Mouse (Mus musculus) heart, embryonic 14.5 days (tissue): ENCODE measurements around the gene Fcgr4. TPM values are rescaled to one million over a fixed set of nuclear protein-coding genes. Genes with fewer than 3 reads are reported as not detected.
"Not testable (repeated sequence)": the region's sequence is repeated elsewhere in the genome, so short reads cannot be mapped to it uniquely, and the experiment has no call there.

Experiments used
- ATAC-seq: fragments of 200-750 bp; cut with Nextera tagmentation; 2 replicates; pipeline ENCODE4 v1.8.0; 2017; ENCODE audit warnings: low read depth, moderate TSS enrichment; ENCODE audit not compliant: insufficient number of reproducible peaks, insufficient read depth, low FRiP score
- H3K27ac ChIP-seq, 2 experiments: fragments of 200-500 bp in 1 of 2; fragments of 300-500 bp in 1 of 2; sonication (generic) in 1 of 2; replicated peaks in 1 of 2; 2 replicates each; pipeline ENCODE4 v1.5.1; 2012 to 2014; ENCODE audit warnings: low read depth in 2 of 2, low read length in 2 of 2, control low read depth in 1 of 2, mild to moderate bottlenecking in 1 of 2, mixed read lengths in 1 of 2; ENCODE audit not compliant: control insufficient read depth in 1 of 2, insufficient read depth in 1 of 2
- H3K27me3 ChIP-seq: fragments of 300-500 bp; sonication (generic); 2 replicates; pipeline ENCODE4 v1.6.1; 2014; ENCODE audit warnings: mild to moderate bottlenecking, low read length, control low read depth; ENCODE audit not compliant: control insufficient read depth, insufficient read depth
- H3K36me3 ChIP-seq: fragments of 300-500 bp; sonication (generic); 2 replicates; pipeline ENCODE4 v1.6.1; 2014; ENCODE audit warnings: mild to moderate bottlenecking, control low read depth, low read length, mixed read lengths; ENCODE audit not compliant: control insufficient read depth, insufficient read depth
- H3K4me1 ChIP-seq, 2 experiments: fragments of 200-500 bp in 1 of 2; fragments of 300-500 bp in 1 of 2; sonication (generic) in 1 of 2; 2 replicates each; pipeline ENCODE4 v1.6.1; 2012 to 2014; ENCODE audit warnings: low read length in 2 of 2, control low read depth in 1 of 2, mixed read lengths in 1 of 2; ENCODE audit not compliant: control insufficient read depth in 2 of 2, insufficient read depth in 2 of 2
- H3K4me2 ChIP-seq: fragments of 300-500 bp; sonication (generic); 2 replicates; pipeline ENCODE4 v1.6.1; 2014; ENCODE audit warnings: mild to moderate bottlenecking, low read length
- H3K4me3 ChIP-seq, 2 experiments: fragments of 200-500 bp in 1 of 2; fragments of 300-500 bp in 1 of 2; sonication (generic) in 1 of 2; 2 replicates each; pipeline ENCODE4 v1.5.1; 2012 to 2014; ENCODE audit warnings: low read length in 2 of 2, mild to moderate bottlenecking in 2 of 2, control low read depth in 1 of 2, low read depth in 1 of 2, moderate library complexity in 1 of 2; ENCODE audit not compliant: control insufficient read depth in 1 of 2, insufficient read depth in 1 of 2
- H3K9ac ChIP-seq: fragments of 300-500 bp; sonication (generic); 2 replicates; pipeline ENCODE4 v1.6.1; 2014; ENCODE audit warnings: mild to moderate bottlenecking, low read length
- H3K9me3 ChIP-seq: fragments of 300-500 bp; sonication (generic); 2 replicates; pipeline ENCODE4 v1.6.1; 2016; ENCODE audit warnings: low read length, control low read depth; ENCODE audit not compliant: control insufficient read depth
- WGBS: fragments of 180-500 bp; shearing (Covaris S2); extraction: QIAGEN DNeasy Blood & Tissue Kit; methylation state at CpG from one replicate; pipeline ENCODE4 v1.1.7; 2014; 5-methylcytosine and 5-hydroxymethylcytosine counted together
- polyA plus RNA-seq: library from polyadenylated mRNA; unstranded; fragments of >200 nt; fragmentation: Nextera tagmentation; extraction: Ambion mirVana; gene quantifications from 2 replicates; pipeline ENCODE4 v1.2.1, GENCODE M21; 2014

Fcgr4 gene
- polyA plus RNA-seq, 1 experiment from 2014 or later: 1.5 TPM

DNA sequence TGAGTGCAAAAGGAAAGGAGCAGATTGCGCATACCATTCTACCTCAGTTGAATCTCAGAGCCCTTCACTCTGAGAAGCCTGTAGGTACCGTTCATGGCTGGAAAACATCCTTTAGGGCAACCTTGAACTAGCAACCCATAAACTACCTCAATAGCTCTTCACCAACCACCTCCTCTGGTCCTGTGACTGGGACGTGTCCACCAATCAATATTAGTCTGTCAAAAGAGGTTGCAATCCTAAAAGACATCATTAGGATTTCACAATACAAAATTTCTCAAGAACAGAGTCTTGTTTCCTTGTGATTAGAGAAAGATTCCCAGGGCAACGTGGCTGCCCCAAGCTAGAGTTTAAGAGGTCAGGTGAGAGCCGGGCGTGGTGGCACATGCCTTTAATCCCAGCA lies 34.6 kb downstream of the Fcgr4 start:
- no peak overlapping the region for H3K4me3 ChIP-seq
- H3K27ac ChIP-seq: no peak overlapping the region
- ATAC-seq: no peak
- H3K4me1 ChIP-seq: no peaks in the 10 kb centered on the region
- 84% methylated on average over 6 of the region's 6 CpGs for WGBS
- no peaks in the 10 kb centered on the region for H3K27me3 ChIP-seq
- H3K9ac ChIP-seq: no peak overlapping the region
- no peaks in the 10 kb centered on the region for H3K36me3 ChIP-seq
- H3K9me3 ChIP-seq: no peaks in the 10 kb centered on the region
- H3K4me2 ChIP-seq: no peak overlapping the region

DNA sequence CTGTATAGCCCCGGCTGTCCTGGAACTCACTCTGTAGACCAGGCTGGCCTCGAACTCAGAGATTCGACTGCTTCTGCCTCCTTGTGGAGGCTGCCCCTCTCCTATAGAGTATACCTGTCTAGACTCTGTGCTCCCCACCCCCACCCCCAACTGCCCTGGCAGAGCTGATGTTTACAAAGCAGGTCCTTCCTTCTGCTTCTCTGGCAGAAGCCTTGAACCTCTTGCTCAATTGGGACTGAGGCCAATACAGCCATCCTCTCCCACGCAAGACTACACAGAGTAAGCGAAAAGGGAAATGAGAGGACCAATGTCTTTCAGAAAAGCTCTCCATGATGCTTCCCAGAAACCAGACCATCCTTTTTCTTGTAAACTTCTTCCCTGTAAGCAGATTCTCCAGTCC lies 38.5 kb downstream of the Fcgr4 start:
- H3K27ac ChIP-seq: no peak overlapping the region
- 85% methylated on average over 5 of the region's 5 CpGs for WGBS
- H3K4me1 ChIP-seq: peaks cover 4 to 7% of the 10 kb centered on the region in 2 experiments; a peak in 2 of 4 replicates
- ATAC-seq: no peak
- H3K4me3 ChIP-seq: no peak overlapping the region
- no peaks in the 10 kb centered on the region for H3K9me3 ChIP-seq
- no peaks in the 10 kb centered on the region for H3K27me3 ChIP-seq
- no peaks in the 10 kb centered on the region for H3K36me3 ChIP-seq
- H3K9ac ChIP-seq: no peak overlapping the region
- H3K4me2 ChIP-seq: no peak overlapping the region

DNA sequence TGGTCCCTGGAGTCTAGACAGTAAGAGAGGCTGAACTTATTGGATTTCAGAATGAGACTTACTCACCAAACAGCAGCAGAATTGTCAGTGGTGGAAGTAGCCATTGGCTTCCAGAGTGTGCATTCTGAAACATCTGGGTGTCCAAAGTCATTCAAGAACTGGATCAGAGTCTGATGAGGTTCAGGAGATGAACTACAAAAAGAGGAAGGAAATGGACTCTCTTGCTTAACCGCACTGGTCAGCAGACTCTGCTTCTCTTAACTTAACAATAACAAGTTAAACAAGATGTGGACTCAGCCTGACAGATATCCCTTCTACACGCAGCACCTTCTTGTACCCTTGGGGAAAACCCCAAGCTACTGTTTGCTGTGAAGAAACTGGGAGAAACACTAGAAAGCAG lies 40.5 kb downstream of the Fcgr4 start:
- H3K4me1 ChIP-seq: peaks cover 4 to 7% of the 10 kb centered on the region in 2 experiments; a peak in 2 of 4 replicates
- H3K9ac ChIP-seq: no peak overlapping the region
- H3K4me2 ChIP-seq: no peak overlapping the region
- no peaks in the 10 kb centered on the region for H3K9me3 ChIP-seq
- H3K36me3 ChIP-seq: no peaks in the 10 kb centered on the region
- ATAC-seq: no peak
- no peak overlapping the region for H3K27ac ChIP-seq
- 65% methylated on average over 2 of the region's 2 CpGs for WGBS
- H3K4me3 ChIP-seq: no peak overlapping the region
- H3K27me3 ChIP-seq: peaks cover 5% of the 10 kb centered on the region; the same call in 1 of the 2 replicates

DNA sequence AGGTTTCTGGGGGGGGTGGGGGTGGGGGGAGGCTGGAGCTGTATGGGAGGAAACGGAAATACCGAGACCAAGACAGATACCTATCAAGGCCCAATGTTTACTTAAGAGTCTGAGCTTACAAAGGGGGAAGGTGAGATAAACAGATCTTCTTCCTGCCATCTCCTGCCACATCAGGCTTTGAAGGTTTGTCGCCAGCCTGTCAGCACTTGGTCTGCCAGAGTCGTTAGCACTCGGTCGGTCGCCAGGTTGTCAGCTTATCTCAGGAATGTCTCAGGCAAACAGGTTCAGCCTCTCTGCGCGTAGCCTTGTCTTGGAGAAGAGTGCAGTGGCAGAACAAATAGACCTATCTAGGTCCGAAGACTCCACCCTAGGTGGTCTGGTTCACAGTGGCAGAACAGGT lies 41.7 kb downstream of the Fcgr4 start:
- 6% methylated on average over 10 of the region's 10 CpGs for WGBS
- no peak for ATAC-seq
- H3K9me3 ChIP-seq: no peaks in the 10 kb centered on the region
- no peak overlapping the region for H3K9ac ChIP-seq
- no peak overlapping the region for H3K4me3 ChIP-seq
- no peak overlapping the region for H3K27ac ChIP-seq
- peaks cover 4 to 10% of the 10 kb centered on the region in 2 experiments for H3K4me1 ChIP-seq
- H3K36me3 ChIP-seq: no peaks in the 10 kb centered on the region
- peaks cover 13% of the 10 kb centered on the region for H3K27me3 ChIP-seq
- H3K4me2 ChIP-seq: peak overlapping the region; percentile 36

DNA sequence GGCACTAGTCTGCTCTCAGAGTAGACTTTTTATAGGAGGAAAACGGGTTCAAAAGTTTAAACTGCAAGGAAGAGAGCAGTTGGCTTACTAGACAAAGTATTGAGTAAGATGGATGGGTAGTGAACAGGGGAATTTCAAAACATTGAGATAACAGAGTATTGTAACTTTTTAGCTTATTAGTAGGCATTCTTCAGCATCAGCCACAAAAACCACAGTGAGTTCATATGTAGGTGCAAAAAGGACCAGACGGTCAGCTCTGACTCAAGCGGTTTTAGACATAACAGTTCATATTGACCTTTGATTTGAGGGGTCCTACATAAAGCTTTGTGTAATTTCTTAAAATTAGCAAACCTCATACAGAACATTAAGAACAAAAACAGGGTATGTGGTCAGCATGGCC lies 42.8 kb downstream of the Fcgr4 start:
- no peak overlapping the region for H3K27ac ChIP-seq
- no peak overlapping the region for H3K9ac ChIP-seq
- H3K36me3 ChIP-seq: no peaks in the 10 kb centered on the region
- H3K4me1 ChIP-seq: peaks cover 4 to 10% of the 10 kb centered on the region in 2 experiments
- WGBS: 84% methylated on average over 3 of the region's 3 CpGs
- H3K4me3 ChIP-seq: no peak overlapping the region
- H3K9me3 ChIP-seq: no peaks in the 10 kb centered on the region
- no peak overlapping the region for H3K4me2 ChIP-seq
- H3K27me3 ChIP-seq: peaks cover 16% of the 10 kb centered on the region
- no peak for ATAC-seq

DNA sequence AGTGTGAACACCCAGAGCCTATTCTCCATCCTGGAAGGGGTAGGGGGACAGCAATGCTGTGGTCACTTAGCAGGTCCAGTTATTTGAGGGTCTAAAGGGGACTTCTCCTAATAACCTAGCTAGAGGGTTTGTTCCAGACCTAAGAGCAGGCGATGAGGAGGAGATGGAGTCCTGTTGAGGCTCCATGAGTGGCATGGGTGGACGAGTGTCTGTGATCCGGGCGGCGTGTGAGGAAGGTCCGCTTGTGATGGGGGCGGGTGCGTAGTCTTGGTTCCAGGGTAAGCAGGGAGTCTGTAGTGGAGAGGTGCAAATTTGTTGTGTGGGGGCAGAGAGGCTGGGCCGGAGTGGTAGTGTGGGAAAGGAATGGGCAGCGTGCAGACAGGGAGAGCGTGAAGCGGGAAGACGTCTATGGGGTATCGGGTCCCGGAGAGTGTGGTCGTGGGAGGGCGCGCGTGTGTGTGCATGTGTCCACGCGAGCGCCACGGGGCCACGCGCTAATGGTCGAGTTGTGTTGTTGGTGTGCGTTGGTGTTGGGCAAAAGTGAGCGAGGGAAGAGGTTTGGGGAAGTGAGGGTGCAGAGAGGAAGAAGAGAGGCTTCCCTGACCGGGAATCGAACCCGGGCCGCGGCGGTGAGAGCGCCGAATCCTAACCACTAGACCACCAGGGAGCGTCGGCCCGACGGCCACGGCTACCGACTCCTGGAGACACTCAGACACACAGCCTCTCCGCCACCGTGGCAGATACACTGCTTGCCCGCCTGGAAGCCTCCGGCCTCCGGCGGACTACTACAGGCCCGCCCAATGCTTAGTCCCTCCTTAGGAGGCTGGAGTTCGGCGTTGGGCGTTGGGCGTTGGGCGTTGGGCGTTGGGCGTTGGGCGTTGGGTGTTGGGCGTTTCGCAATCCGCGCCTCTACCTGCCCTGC lies 45.1 kb downstream of the Fcgr4 start:
- H3K4me1 ChIP-seq: peaks cover 4 to 10% of the 10 kb centered on the region in 2 experiments
- H3K9me3 ChIP-seq, H3K36me3 ChIP-seq, H3K27ac ChIP-seq: not testable (repeated sequence)
- H3K27me3 ChIP-seq: peaks cover 21% of the 10 kb centered on the region
- ATAC-seq: peak; percentile 67
- 8% methylated on average over 36 of the region's 61 CpGs for WGBS
- peak overlapping the region; percentile 56 for H3K4me2 ChIP-seq
- peak overlapping the region; percentile 4; the same call in 1 of the 2 replicates for H3K9ac ChIP-seq
- peak overlapping the region; percentile 32 to 37 for H3K4me3 ChIP-seq

DNA sequence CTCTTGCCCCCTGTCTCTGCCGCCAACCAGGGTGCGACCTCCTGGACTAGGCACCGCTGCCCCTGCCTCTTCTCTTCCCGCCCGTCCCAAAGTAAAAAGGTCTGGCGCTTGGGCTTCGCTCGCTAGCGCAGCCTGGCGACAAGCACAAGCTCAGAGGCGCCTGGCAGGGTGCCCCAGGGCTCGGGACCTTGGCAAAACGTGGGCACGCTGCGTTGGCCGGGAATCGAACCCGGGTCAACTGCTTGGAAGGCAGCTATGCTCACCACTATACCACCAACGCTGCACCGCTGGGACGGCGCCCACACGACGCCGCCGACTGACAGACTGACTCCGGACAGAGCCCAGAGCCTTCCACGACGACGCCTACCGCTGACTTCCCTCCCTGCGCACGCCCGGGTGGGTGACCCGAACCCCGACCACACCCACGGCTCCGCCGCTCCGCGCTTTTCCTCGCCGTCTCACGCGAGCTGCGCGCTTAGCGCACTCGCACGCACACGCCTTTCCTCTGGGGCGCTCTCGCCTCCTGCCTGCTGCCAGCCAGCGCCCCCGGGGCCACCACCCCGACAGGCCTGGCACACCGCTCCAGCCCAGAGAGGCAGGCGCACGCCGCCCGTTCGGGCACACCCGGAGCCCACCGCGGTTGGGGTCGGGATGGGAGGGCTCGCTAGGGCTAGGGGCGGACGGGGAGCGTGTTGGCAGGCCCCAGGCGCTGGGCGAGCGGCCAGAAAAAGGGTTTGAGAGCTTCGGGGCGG lies 45.9 kb downstream of the Fcgr4 start, which contains the start of gene Fcgr3:
Fcgr3 (minus strand) TSS at position 445 of the 752 bp plus-strand sequence.
- H3K36me3 ChIP-seq, H3K27ac ChIP-seq, H3K9me3 ChIP-seq: not testable (repeated sequence)
- peak; percentile 25 for ATAC-seq
- peak within 1 kb of the TSS; percentile 56 for H3K4me2 ChIP-seq
- peak within 1 kb of the TSS; percentile 4; the same call in 1 of the 2 replicates for H3K9ac ChIP-seq
- H3K27me3 ChIP-seq: peaks cover 26% of the 10 kb centered on the region
- WGBS: under 1% methylated on average over 41 of the region's 75 CpGs
- H3K4me3 ChIP-seq: peak within 1 kb of the TSS; percentile 37
- H3K4me1 ChIP-seq: peaks cover 4 to 10% of the 10 kb centered on the region in 2 experiments
